Mouse (Mus musculus) stomach, postnatal 0 days (tissue): ENCODE data around the gene 1700069L16Rik. TPM values are rescaled to one million over a fixed set of nuclear protein-coding genes. Genes with fewer than 3 reads are reported as not detected.

ENCODE experiments used
- ATAC-seq: fragments of 200-750 bp; cut with Nextera tagmentation; 2 replicates; pipeline ENCODE4 v1.8.0; 2017; ENCODE audit not compliant: low FRiP score, low TSS enrichment
- DNase-seq: peaks from one replicate; pipeline ENCODE4 v3.0.0-alpha.2; 2016; ENCODE audit warnings: low spot score
- H3K27ac ChIP-seq: fragments of 300-500 bp; sonication (generic); replicated peaks from 2 replicates; pipeline ENCODE4 v1.5.1; 2014; ENCODE audit warnings: mild to moderate bottlenecking, control low read depth
- H3K27me3 ChIP-seq: fragments of 300-500 bp; sonication (generic); 2 replicates; pipeline ENCODE4 v1.6.1; 2014; ENCODE audit warnings: low read length; ENCODE audit not compliant: control insufficient read depth, insufficient read depth
- H3K36me3 ChIP-seq: fragments of 300-500 bp; sonication (generic); 2 replicates; pipeline ENCODE4 v1.6.1; 2014; ENCODE audit warnings: low read length, mixed read lengths; ENCODE audit not compliant: control insufficient read depth, insufficient read depth
- H3K4me1 ChIP-seq: fragments of 300-500 bp; sonication (generic); replicated peaks from 2 replicates; pipeline ENCODE4 v1.6.1; 2014; ENCODE audit warnings: antibody characterized with exemption; ENCODE audit not compliant: control insufficient read depth, insufficient read depth
- H3K4me2 ChIP-seq: fragments of 300-500 bp; sonication (generic); replicated peaks from 2 replicates; pipeline ENCODE4 v1.6.1; 2014; ENCODE audit warnings: low read depth, mild to moderate bottlenecking, control low read depth, moderate library complexity
- H3K4me3 ChIP-seq: fragments of 300-500 bp; sonication (generic); 2 replicates; pipeline ENCODE4 v1.5.1; 2014; ENCODE audit warnings: low read depth, low read length, control low read depth
- H3K9ac ChIP-seq: fragments of 300-500 bp; sonication (generic); 2 replicates; pipeline ENCODE4 v1.6.1; 2014; ENCODE audit warnings: mild to moderate bottlenecking, low read length, control low read depth, mixed read lengths
- H3K9me3 ChIP-seq: fragments of 300-500 bp; sonication (generic); 2 replicates; pipeline ENCODE4 v1.6.1; 2016; ENCODE audit warnings: low read length; ENCODE audit not compliant: control insufficient read depth
- CTCF ChIP-seq: IDR thresholded peaks from 2 replicates; pipeline ENCODE4 v1.5.1; 2016; ENCODE audit warnings: antibody characterized with exemption, low read depth, mild to moderate bottlenecking, moderate library complexity
- EP300 ChIP-seq: optimal IDR thresholded peaks from 2 replicates; pipeline ENCODE3; 2016; ENCODE audit warnings: antibody characterized with exemption
- WGBS: fragments of 180-500 bp; shearing (Covaris S2); extraction: QIAGEN DNeasy Blood & Tissue Kit; methylation state at CpG from one replicate; pipeline ENCODE4 v1.1.7; 2014; 5-methylcytosine and 5-hydroxymethylcytosine counted together
- polyA plus RNA-seq: library from polyadenylated mRNA; unstranded; fragments of >200 nt; fragmentation: Nextera tagmentation; extraction: Ambion mirVana; gene quantifications from 2 replicates; pipeline ENCODE4 v1.2.1, GENCODE M21; 2015

Gene 1700069L16Rik
- polyA plus RNA-seq, 1 experiment from 2014 or later, result not detected

DNA sequence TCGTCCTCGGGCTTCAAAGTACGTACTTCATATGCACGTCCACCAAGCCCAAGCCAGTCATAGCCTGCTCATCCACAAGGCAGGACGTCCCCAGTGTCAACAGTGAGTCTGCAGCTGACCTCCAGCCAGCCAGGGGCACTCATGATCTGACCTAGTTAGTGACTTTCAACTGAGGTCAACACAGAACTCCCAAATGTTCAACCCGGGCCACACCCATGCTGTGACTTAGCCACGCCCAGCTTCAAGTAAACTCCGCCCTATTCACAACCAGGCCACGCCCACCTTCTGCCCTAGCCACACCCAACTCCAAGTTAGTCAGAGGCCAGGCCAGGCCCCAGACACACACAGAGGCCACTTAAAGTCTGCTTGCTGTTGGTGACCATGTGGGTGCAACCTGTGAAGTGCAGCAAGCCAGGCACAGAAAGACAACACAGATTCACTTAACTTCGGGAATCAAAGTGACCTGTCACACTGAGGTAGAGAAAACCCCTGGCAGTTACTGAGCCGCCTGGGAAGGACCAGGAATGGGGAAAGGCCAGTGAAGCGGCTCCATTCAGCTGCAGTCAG lies 59.9 kb downstream of the 1700069L16Rik start:
- Histone ChIP-seq H3K4me2 (no peak overlapping the region), H3K9me3 (no peaks in the 10 kb centered on the region), H3K27me3 (no peaks in the 10 kb centered on the region), H3K4me3 (no peak overlapping the region), H3K27ac (no peak overlapping the region), H3K4me1 (no peaks in the 10 kb centered on the region), H3K9ac (no peak overlapping the region), H3K36me3 (no peaks in the 10 kb centered on the region)
- no peak for TF ChIP-seq EP300
- no peak for TF ChIP-seq CTCF
- peak; percentile 35 for DNase-seq
- 62% methylated on average over 12 of the region's 12 CpGs for WGBS
- ATAC-seq, result peak; percentile 48

- no peaks in the 10 kb centered on the region for H3K36me3 ChIP-seq
- no peak for DNase-seq
- no peak overlapping the region for H3K4me2 ChIP-seq
- ATAC-seq, result no peak
- no peaks in the 10 kb centered on the region for H3K4me1 ChIP-seq
- H3K9me3 ChIP-seq, result no peaks in the 10 kb centered on the region
- 87% methylated on average over 6 of the region's 6 CpGs for WGBS
- no peak overlapping the region for H3K27ac ChIP-seq
- TF ChIP-seq CTCF (no peak), EP300 (no peak)
- H3K9ac ChIP-seq, result no peak overlapping the region
- H3K4me3 ChIP-seq, result no peak overlapping the region
- H3K27me3 ChIP-seq, result no peaks in the 10 kb centered on the region
Observed at GRCm38 (mm10) chr5:113664127-113664526, 60.4 kb downstream of the 1700069L16Rik start.

GRCm38 (mm10) chr5:113660872-113661271 lies 63.7 kb downstream of the 1700069L16Rik start:
- TF ChIP-seq CTCF (peak; percentile 41), EP300 (no peak)
- Histone ChIP-seq H3K4me2 (no peak overlapping the region), H3K4me3 (no peak overlapping the region), H3K27ac (no peak overlapping the region), H3K36me3 (no peaks in the 10 kb centered on the region), H3K9me3 (no peaks in the 10 kb centered on the region), H3K4me1 (no peaks in the 10 kb centered on the region), H3K9ac (no peak overlapping the region), H3K27me3 (no peaks in the 10 kb centered on the region)
- DNase-seq (peak; percentile 54), ATAC-seq (peak; percentile 70)
- 31% methylated on average over 10 of the region's 10 CpGs for WGBS

GRCm38 (mm10) chr5:113654821-113655220 lies 69.8 kb downstream of the 1700069L16Rik start:
- no peaks in the 10 kb centered on the region for H3K36me3 ChIP-seq
- H3K9me3 ChIP-seq, result no peaks in the 10 kb centered on the region
- TF ChIP-seq EP300 (no peak), CTCF (no peak)
- H3K4me3 ChIP-seq, result no peak overlapping the region
- WGBS, result 76% methylated on average over 12 of the region's 12 CpGs
- no peak overlapping the region for H3K27ac ChIP-seq
- DNase-seq (no peak), ATAC-seq (no peak)
- no peak overlapping the region for H3K4me2 ChIP-seq
- H3K27me3 ChIP-seq, result no peaks in the 10 kb centered on the region
- no peak overlapping the region for H3K9ac ChIP-seq
- H3K4me1 ChIP-seq, result no peaks in the 10 kb centered on the region

GRCm38 (mm10) chr5:113654206-113654605 lies 70.4 kb downstream of the 1700069L16Rik start:
- WGBS, result 77% methylated on average over 11 of the region's 11 CpGs
- H3K27me3 ChIP-seq, result no peaks in the 10 kb centered on the region

DNA sequence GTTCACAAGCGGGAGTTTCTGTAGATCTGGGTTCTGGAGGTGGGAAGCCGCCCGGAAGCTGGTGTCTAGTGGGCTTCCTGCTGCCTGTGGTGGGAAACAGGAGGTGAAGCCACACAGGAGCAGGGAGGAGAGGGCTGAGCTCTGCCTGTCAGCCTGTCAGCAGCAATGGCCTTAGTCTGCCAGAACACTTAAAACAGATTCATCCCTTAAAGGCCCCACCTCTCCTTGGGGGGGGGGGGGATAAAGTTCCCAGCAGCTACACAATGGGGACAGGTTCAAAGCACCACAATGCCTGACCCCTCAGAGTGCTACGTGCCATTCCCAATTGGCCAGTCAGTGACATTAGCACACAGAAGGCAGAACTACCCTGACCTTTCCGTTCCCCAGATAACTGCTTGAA lies 72.4 kb downstream of the 1700069L16Rik start:
- Histone ChIP-seq H3K4me1 (no peaks in the 10 kb centered on the region), H3K4me3 (no peak overlapping the region), H3K27ac (no peak overlapping the region), H3K36me3 (no peaks in the 10 kb centered on the region), H3K9ac (no peak overlapping the region), H3K27me3 (no peaks in the 10 kb centered on the region), H3K9me3 (no peaks in the 10 kb centered on the region), H3K4me2 (no peak overlapping the region)
- ATAC-seq (no peak), DNase-seq (no peak)
- WGBS, result 15% methylated on average over 5 of the region's 5 CpGs
- TF ChIP-seq EP300, result no peak
- TF ChIP-seq CTCF, result no peak

More at GRCm38 (mm10) chr5:113654206-113654605, 70.4 kb downstream of the 1700069L16Rik start:
- H3K36me3 ChIP-seq, result no peaks in the 10 kb centered on the region
- H3K4me1 ChIP-seq, result no peaks in the 10 kb centered on the region
- no peak overlapping the region for H3K4me3 ChIP-seq
- no peak overlapping the region for H3K27ac ChIP-seq
- H3K4me2 ChIP-seq, result no peak overlapping the region
- no peak overlapping the region for H3K9ac ChIP-seq
- H3K9me3 ChIP-seq, result no peaks in the 10 kb centered on the region
- DNase-seq (no peak), ATAC-seq (no peak)
- no peak for TF ChIP-seq EP300
- TF ChIP-seq CTCF, result no peak
